Mouse (Mus musculus) ES-Bruce4 (cell line): ENCODE results near the gene Gpx3. TPM values are rescaled to one million over a fixed set of nuclear protein-coding genes. Genes with fewer than 3 reads are reported as not detected.

Experiments
- H3K27ac ChIP-seq: 2 replicates; pipeline ENCODE4 v1.5.1; 2012; ENCODE audit warnings: low read length, inconsistent platforms; ENCODE audit not compliant: insufficient read depth
- H3K27me3 ChIP-seq: 2 replicates; pipeline ENCODE4 v1.6.1; 2012; ENCODE audit warnings: mild to moderate bottlenecking, low read length, inconsistent platforms; ENCODE audit not compliant: control insufficient read depth, poor library complexity, insufficient read depth, severe bottlenecking
- H3K36me3 ChIP-seq: 2 replicates; pipeline ENCODE4 v1.6.1; 2012; ENCODE audit warnings: inconsistent platforms, mild to moderate bottlenecking, low read length, moderate library complexity; ENCODE audit not compliant: control insufficient read depth, poor library complexity, insufficient read depth, severe bottlenecking
- H3K4me1 ChIP-seq: one replicate; pipeline ENCODE4 v1.8.1; 2011; ENCODE audit warnings: low read length; ENCODE audit not compliant: control insufficient read depth, insufficient read depth
- H3K4me3 ChIP-seq: 2 replicates; pipeline ENCODE4 v1.5.1; 2011; ENCODE audit warnings: low read depth, mild to moderate bottlenecking, low read length
- H3K9ac ChIP-seq: 2 replicates; pipeline ENCODE4 v1.6.1; 2012; ENCODE audit warnings: low read depth, mild to moderate bottlenecking, inconsistent platforms; ENCODE audit not compliant: poor library complexity, severe bottlenecking
- H3K9me3 ChIP-seq: replicated peaks from 2 replicates; pipeline ENCODE4 v1.6.1; 2012; ENCODE audit warnings: mild to moderate bottlenecking, low read length, inconsistent platforms; ENCODE audit not compliant: control insufficient read depth, poor library complexity, insufficient read depth, severe bottlenecking
- CTCF ChIP-seq: IDR thresholded peaks from one replicate; pipeline ENCODE4 v1.8.1; 2011; ENCODE audit warnings: low read depth, low read length
- EP300 ChIP-seq: IDR thresholded peaks from 2 replicates; pipeline ENCODE4 v1.6.1; 2011; ENCODE audit warnings: low read depth, low read length; ENCODE audit not compliant: insufficient read depth
- POLR2A ChIP-seq: IDR thresholded peaks from one replicate; pipeline ENCODE4 v1.8.1; 2011; ENCODE audit warnings: low read length; ENCODE audit not compliant: insufficient read depth
- polyA plus RNA-seq: library from polyadenylated mRNA; stranded (reverse); fragments of >200 nt; gene quantifications from 2 replicates; pipeline ENCODE4 v1.2.4, GENCODE M21; 2011; ENCODE audit warnings: low read depth; ENCODE audit not compliant: missing spikeins, insufficient read depth, insufficient read length

The Gpx3 gene
- polyA plus RNA-seq, 1 experiment: 52.4 TPM

GRCm38 (mm10) chr11:54879922-54880321 lies 22.3 kb upstream of the Gpx3 start:
- Histone ChIP-seq H3K4me3 (no peak overlapping the region), H3K36me3 (no peaks in the 10 kb centered on the region), H3K9me3 (no peaks in the 10 kb centered on the region), H3K9ac (no peak overlapping the region), H3K27me3 (no peaks in the 10 kb centered on the region), H3K27ac (no peak overlapping the region), H3K4me1 (peaks cover 2% of the 10 kb centered on the region)
- TF ChIP-seq CTCF: no peak
- no peak for TF ChIP-seq POLR2A
- TF ChIP-seq EP300: no peak

- H3K27me3 ChIP-seq: no peaks in the 10 kb centered on the region
- TF ChIP-seq EP300 (no peak), POLR2A (no peak), CTCF (no peak)
- no peak overlapping the region for H3K4me3 ChIP-seq
- no peak overlapping the region for H3K9ac ChIP-seq
- no peak overlapping the region for H3K27ac ChIP-seq
- H3K4me1 ChIP-seq: peaks cover 2% of the 10 kb centered on the region
- no peaks in the 10 kb centered on the region for H3K9me3 ChIP-seq
- H3K36me3 ChIP-seq: no peaks in the 10 kb centered on the region
Observed at GRCm38 (mm10) chr11:54881051-54881474, 21.2 kb upstream of the Gpx3 start.

- TF ChIP-seq EP300 (no peak), CTCF (no peak), POLR2A (no peak)
- H3K9ac ChIP-seq: peak overlapping the region; percentile 18; the same call in 1 of the 2 replicates
Observed at GRCm38 (mm10) chr11:54882671-54883070, 19.6 kb upstream of the Gpx3 start.

DNA sequence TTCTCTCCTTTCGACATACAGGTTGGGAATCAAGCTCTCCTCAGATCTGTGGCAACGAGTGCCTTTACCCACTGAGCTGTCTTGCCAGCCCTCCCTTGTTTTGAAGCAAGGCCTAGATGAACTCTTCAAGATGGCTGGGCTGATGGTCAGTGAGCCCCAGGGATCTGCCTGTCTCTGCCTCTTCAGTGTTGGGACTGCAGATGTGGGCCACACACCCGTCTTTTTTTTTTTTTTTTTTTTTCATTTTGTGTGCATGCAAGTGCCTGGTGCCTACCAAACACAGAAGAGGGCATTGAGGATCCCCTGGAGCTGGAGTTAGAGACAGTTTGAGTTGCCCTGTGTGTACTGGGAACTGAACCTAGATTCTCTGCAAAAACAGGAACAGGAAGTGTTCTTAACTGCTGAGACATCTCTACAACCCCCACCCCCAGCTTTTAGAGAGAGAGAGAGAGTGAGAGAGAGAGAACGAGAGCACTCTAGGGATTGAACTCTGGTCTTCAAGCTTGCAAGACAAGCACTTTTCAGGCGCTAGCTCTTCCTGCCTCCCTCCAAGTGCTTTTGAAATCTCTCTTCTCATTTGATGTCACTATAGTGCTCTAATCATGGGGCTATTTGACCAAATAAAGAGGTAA lies 17.9 kb upstream of the Gpx3 start:
- H3K27ac ChIP-seq: no peak overlapping the region
- no peaks in the 10 kb centered on the region for H3K36me3 ChIP-seq
- H3K9ac ChIP-seq: no peak overlapping the region
- TF ChIP-seq EP300 (no peak), POLR2A (no peak), CTCF (no peak)
- no peaks in the 10 kb centered on the region for H3K9me3 ChIP-seq
- H3K4me3 ChIP-seq: no peak overlapping the region
- H3K27me3 ChIP-seq: no peaks in the 10 kb centered on the region
- peaks cover 2% of the 10 kb centered on the region for H3K4me1 ChIP-seq

More at GRCm38 (mm10) chr11:54882671-54883070, 19.6 kb upstream of the Gpx3 start:
- Histone ChIP-seq H3K4me3 (no peak overlapping the region), H3K4me1 (peaks cover 2% of the 10 kb centered on the region), H3K27me3 (no peaks in the 10 kb centered on the region), H3K27ac (no peak overlapping the region), H3K9me3 (no peaks in the 10 kb centered on the region), H3K36me3 (no peaks in the 10 kb centered on the region)

DNA sequence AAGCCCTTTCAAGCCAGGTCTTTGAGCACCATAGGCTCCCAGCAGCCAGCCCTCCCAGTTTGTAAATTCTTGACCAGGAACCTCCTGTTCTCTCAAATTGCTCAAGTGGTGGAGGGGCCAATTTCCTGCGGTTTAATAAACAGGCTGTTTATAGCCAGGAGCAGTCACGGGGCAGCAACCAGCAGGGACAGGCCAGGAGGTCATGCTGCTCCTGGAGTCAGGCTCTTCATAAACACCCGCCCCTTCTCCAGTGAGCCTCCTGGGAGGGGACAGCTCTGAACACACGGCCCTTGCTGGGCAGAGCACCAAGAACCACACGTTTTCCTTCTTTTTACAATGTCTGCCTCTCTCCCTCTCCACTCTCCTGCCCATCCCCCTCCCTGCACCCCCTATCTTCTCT lies 17.3 kb upstream of the Gpx3 start:
- no peak overlapping the region for H3K27ac ChIP-seq
- no peak for TF ChIP-seq POLR2A
- no peak for TF ChIP-seq EP300
- no peak for TF ChIP-seq CTCF
- H3K27me3 ChIP-seq: no peaks in the 10 kb centered on the region
- H3K36me3 ChIP-seq: no peaks in the 10 kb centered on the region
- H3K4me1 ChIP-seq: peaks cover 2% of the 10 kb centered on the region
- H3K9ac ChIP-seq: no peak overlapping the region
- H3K4me3 ChIP-seq: no peak overlapping the region
- no peaks in the 10 kb centered on the region for H3K9me3 ChIP-seq

- Histone ChIP-seq H3K9ac (no peak overlapping the region), H3K4me3 (no peak overlapping the region), H3K4me1 (peaks cover 2% of the 10 kb centered on the region), H3K9me3 (no peaks in the 10 kb centered on the region), H3K27ac (no peak overlapping the region), H3K36me3 (no peaks in the 10 kb centered on the region), H3K27me3 (no peaks in the 10 kb centered on the region)
- TF ChIP-seq POLR2A: no peak
- no peak for TF ChIP-seq CTCF
- TF ChIP-seq EP300: no peak
Observed at GRCm38 (mm10) chr11:54885406-54885805, 16.8 kb upstream of the Gpx3 start.
